Mouse (Mus musculus): ENCODE results near the gene Trim33.

Gene Trim33

DNA sequence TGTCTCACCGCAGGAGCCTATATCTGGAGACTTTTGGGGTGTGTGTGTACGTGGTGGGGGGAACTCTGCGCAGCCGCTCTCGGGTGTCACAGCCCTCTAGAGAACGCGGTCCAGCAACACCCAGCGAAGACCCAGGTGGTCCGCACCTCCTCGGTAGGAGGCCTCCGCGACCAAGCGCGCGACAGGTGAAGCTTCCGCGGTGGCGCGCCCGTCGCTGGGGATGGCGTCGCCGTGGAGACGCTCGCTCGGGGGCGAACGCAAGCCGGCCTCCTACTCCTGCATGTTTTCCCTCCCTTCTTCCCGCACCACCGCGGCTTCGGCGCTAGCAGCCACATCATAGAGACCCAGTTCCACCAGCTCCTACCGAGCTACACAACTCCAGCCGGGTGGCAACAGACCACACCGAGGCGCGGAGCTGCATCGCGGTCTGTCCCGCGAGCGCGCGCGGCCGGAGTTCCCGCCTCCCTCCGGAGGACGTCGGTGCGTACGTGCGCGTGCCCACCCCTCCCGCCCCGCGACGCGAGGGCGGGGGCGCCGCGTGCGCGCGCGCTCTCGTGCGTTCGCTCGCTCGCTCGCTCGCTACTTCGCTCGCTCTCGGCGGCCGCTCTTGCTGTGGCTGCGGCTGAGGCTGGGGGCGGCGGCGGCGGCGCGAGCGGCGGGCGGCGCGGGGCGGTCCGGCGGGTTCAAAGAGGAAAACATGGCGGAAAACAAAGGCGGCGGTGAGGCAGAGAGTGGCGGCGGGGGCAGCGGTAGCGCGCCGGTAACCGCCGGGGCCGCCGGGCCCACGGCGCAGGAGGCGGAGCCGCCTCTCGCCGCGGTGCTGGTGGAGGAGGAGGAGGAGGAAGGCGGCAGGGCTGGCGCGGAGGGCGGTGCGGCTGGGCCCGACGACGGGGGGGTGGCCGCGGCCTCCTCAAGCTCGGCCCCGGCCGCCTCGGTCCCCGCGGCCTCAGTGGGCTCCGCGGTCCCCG lies at the start of gene Trim33:
TSS of gene Trim33 (plus strand) at position 112 of the 968 bp plus-strand sequence.
- peak; percentile 97 for DNase-seq (ENCODE audit: low read depth, low spot score)

DNA sequence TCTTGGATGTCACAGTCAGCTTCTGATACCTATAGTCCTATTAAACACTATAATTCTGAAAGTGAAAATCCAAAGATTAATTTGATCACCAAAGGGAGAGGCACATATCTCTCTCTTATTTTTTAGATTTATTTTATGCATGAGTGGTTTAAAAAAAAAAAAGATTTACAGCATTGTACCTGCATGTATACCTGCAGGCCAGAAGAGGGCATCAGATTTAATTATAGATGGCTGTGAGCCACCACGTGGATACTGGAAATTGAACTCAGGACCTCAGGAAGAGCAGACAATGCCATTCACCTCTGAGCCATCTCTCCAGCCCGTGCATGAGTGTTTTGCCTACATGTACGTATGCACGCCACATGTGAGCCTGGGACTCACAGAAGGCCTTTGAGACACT lies 46.7 kb upstream of the Trim33 start:
- peak; percentile 40 for DNase-seq (ENCODE audit: low read depth, low spot score)

GRCm38 (mm10) chr3:103241524-103241923 lies 37.6 kb upstream of the Trim33 start:
- DNase-seq (ENCODE audit: low read depth, low spot score): no peak

DNA sequence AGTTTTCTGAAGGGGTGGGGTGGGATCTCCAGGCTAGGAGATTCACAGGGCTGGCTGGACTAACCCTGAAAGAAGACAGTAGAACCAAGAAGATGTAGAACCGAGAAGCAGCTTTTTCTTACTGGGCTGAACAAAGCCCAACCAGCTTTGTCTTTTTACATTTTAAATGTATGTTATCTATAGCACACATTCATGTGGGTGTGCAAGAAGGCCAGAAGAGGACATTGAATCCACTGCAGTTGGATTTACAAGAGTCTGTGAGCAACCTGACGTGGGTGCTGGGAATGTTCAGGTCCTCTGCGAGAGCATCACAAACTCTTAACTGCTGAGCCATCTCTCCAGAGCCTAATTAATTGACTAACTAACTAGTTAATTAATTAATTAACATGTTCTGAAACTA lies 36.9 kb upstream of the Trim33 start:
- DNase-seq (ENCODE audit: low read depth, low spot score): no peak

DNA sequence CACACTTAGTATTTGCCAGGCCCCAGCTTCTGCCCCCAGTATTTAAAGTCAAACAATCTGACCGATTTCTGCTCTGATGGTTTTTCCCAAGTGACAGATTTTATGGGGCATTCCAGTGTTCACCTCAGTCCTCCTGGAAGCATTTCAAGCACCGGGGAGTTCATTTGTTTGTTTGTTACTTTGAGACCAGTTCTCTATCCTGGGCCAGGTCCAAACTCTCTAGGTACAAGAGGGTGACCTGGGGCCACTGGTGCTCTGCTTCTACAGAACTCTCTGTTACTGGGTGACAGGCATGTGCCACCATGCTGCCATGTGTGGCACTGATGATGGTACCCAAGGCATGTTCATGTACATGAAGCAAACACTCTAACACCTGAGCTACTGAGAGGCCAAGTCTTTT lies 35.6 kb upstream of the Trim33 start:
- DNase-seq (ENCODE audit: low read depth, low spot score): no peak

GRCm38 (mm10) chr3:103246627-103247260 lies 32.3 kb upstream of the Trim33 start:
- DNase-seq (ENCODE audit: low read depth, low spot score): no peak

DNA sequence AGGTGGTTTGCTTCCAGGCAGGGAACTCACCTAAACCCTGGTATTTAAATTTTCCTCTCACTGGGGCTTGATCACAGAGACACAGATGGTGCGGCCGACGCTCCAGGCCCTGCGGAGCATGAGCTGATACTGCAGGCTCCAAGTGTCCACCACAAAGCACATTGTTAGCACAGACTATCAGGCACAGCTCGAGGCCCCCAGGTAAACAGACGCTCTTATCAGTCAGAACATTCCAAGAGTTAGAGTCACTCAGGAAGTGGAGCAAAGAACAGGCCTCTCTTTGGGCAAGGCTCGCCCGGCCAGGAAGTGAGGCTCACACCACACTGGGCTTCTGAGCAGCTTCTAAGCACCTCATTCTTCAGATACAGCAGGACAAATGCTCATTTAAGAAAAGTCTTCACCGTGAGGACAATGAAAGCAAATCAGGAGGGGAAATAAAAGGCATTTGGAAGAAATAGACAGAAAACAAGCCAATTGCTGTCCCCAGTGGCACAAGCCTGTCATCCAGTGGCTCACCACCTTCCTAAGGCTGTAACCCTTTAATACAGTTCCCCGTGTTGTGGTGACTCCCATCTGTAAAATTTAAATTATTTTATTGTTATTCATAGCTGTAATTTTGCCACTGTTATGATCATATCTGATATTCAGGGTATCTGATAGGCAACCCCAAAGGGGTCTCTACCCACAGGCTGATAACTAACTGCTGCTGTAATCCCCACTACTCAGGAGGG lies 22.8 kb upstream of the Trim33 start:
- DNase-seq (ENCODE audit: low read depth, low spot score): no peak

GRCm38 (mm10) chr3:103262802-103263417 lies 16.2 kb upstream of the Trim33 start:
- DNase-seq (ENCODE audit: low read depth, low spot score): no peak

DNA sequence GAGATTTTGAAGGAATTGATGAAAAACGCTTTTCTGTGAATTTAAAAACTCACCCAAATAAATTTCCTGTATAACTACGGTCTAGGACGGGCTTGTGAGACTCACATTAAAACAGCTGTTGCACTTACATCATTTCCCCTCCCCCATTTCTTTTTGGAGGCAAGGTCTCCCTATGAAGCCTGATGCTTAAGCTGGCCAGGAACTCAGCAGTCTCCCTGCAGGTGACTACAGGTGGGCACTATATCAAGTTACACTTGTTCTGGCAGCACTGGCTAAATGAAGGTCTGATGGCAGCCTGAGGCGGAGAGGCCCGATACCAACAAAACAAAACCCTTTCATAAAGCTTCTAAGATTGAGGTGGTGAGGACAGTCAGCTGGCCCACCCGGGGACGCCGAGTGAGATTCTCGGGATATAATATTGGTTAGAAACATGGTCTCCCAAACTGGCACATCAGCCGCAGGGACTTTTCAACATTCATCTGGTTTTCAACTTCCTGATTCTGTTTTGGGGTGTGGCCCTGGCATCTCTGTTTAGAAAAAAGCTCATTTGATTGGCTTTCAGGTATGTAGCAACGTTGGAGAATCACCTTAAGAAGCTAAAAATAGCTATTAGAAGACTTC lies 422 bp upstream of the Trim33 start:
- no peak for DNase-seq (ENCODE audit: low read depth, low spot score)

GRCm38 (mm10) chr3:103280241-103280761 lies 1.2 kb downstream of the Trim33 start:
- peak; percentile 64 for DNase-seq (ENCODE audit: low read depth, low spot score)

DNA sequence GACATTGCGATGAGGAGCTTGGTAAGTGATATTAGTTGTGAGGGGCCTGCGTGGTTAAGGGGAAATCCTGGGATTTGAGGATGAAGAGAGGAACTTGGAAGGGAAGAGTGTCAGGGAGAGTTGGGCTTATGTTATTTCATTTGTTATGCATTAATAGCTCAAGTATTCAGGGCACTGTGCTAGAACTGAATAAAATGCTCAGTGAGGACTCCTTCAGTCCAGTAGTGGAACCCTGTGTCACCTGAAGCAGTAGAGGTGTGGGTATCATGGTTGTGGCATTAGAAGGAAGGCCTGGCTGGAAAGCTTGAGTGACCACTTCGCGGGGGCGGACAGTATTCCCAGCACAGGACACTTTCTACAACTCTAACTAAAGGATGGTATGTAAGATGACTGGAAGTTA lies 1.8 kb downstream of the Trim33 start:
- DNase-seq (ENCODE audit: low read depth, low spot score): peak; percentile 9

DNA sequence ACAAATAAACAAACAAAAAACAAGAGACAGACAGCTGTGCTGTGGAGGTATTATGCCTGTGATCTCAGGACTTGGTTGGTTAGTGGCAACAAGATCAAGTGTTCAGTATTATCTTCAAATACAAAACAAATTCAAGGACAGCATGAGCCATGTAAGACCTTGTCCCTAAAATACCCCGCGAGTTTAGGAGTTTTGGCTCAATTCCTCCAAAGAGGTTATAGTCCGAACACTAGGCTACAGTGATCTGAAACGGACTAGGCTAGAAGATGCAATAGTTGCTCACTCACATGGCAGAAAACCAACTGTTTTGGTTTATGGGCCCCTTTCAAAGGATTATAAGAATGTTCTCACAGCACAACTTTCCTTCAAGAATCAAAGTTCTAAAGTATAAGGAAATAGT lies 9.7 kb downstream of the Trim33 start:
- DNase-seq (ENCODE audit: low read depth, low spot score): no peak

DNA sequence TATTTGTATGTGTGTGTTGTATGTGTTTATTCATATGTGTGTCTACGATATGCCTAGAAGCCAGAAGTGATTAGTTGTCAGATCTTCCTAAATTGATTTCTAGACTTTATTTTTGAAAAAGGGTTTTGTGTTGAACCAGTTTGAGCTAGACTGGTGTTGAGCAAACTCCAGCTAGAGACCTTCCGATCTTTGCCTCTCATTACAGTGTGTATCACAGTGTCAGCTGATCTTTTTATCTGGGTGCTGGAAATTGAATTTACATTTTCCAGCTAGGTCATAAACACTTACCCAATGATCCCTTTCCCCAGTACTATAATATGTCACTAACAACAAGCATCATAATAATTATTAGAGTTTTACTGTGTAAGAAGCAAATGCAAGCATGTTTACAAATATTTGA lies 12.0 kb downstream of the Trim33 start:
- no peak for DNase-seq (ENCODE audit: low read depth, low spot score)

- no peak for DNase-seq (ENCODE audit: low read depth, low spot score)
Measured at GRCm38 (mm10) chr3:103305411-103305982, 26.4 kb downstream of the Trim33 start.

DNA sequence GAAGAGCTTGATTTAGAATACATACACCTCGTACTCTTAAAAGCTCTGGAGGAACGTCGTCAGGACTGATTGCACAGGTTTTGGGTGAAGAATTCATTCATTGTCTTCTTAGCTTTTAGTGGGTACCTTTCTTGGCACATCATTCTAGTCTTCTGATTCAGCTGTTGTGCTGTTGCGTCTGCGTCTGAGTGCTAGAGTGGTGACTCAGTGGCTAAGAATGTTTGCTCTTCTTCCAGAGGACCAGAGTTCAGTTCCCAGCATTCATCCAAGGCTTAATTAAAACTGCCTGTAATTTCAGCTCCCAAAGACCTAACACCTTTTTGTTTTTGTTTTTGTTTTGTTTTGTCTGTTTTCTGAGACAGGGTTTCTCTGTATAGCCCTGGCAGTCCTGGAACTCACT lies 30.2 kb downstream of the Trim33 start:
- no peak for DNase-seq (ENCODE audit: low read depth, low spot score)

DNA sequence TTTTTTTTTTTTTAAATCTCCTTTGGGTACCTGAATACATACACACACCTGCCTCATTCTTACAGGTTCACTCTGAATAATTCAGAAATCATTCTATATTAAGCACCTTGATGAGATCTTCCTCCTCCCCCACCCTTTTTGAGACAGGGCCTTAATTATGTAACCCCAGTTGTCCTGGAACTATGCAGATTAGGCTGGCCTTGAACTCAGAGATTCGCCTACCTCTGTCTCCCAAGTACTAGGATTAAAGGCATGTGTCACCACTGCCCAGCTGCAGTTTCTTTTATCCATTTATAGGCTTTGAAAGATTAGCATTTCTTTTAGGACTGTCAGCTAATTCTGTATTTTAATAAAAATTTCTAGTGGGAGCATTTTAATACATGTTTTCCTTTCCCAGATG lies 30.7 kb downstream of the Trim33 start:
- no peak for DNase-seq (ENCODE audit: low read depth, low spot score)

DNA sequence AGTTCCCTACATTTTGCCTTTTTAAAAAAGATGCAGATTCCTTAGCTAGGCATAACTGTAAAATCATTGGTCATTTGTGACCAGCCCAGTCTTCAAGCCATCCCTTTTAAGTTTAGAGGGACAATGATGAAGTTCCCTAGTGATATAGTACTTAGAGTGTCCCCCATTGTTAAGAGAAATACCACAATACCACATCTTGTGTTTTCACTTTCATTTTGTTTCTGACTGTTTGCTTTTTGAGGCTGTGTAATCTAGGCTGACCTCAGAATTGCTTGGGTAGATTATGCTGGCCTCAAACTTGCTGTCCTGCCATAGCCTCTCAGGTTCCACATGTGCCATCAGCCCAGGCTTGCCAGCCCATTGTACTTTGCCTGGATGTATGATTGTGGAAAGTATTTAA lies 35.2 kb downstream of the Trim33 start:
- peak; percentile 11 for DNase-seq (ENCODE audit: low read depth, low spot score)

DNA sequence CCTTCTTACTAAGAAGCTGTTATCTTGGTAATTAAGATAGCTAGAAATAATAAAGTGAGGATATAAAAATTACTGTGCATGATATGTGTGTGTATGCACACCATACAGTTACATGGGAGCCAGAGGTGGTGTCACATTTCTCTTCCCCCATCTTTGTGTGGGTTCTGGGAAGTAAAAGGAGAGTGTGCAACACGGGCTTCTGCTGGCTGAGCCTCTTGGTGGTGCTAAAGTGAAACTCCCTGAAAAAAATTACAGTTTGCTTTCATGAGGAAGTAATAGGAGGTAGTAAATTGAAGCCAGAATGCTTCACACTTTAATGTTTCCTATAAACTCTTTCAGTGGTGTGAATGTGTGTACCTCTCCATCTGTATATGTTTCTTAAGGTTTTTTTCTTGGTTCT lies 56.3 kb downstream of the Trim33 start:
- DNase-seq (ENCODE audit: low read depth, low spot score): no peak

DNA sequence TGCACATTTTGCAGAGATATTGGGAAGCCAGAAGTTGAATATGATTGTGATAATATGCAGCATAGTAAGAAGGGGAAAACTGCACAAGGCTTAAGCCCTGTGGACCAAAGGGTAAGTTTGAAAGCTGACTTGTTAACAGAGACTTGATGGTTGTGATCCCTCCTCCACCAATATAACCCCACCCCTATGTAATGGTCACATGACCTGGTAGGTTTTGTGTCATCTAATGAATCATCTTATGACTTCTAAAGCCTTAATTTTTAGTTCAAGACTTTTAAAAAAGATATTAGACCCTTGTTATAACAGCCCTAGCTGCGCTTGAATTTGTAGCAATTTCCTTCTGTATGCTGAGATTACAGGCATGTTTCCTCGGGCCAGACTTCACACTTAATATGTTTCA lies 67.6 kb downstream of the Trim33 start:
- DNase-seq (ENCODE audit: low read depth, low spot score): no peak

- DNase-seq (ENCODE audit: low read depth, low spot score): no peak
Measured at GRCm38 (mm10) chr3:103353518-103353917, 74.4 kb downstream of the Trim33 start.

DNA sequence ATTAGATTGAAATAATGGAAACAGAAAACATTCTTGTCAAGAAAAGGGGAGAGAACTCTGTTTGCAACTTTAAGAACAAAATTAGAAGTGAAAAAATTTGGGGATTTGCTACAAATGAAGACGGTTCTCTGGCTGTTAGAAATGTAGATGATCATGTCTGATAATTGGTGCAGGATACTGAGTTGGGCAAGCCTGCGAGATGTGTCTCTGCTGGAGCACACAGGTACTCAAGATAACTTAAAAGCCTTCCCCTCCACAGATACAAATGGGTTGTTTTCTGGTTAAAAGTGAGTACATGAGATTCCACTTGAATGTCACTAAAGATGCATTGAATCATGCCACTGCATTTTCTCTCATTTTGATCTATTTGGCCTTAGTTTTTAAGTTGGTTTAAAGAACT lies 74.9 kb downstream of the Trim33 start:
- DNase-seq (ENCODE audit: low read depth, low spot score): no peak
